Mouse (Mus musculus): Measurements from ENCODE around the gene Insrr. TPM values are rescaled to one million over a fixed set of nuclear protein-coding genes. Genes with fewer than 3 reads are reported as not detected.

The Insrr gene
- polyA plus RNA-seq, 1 experiment from 2014 or later: 0.09 TPM

DNA sequence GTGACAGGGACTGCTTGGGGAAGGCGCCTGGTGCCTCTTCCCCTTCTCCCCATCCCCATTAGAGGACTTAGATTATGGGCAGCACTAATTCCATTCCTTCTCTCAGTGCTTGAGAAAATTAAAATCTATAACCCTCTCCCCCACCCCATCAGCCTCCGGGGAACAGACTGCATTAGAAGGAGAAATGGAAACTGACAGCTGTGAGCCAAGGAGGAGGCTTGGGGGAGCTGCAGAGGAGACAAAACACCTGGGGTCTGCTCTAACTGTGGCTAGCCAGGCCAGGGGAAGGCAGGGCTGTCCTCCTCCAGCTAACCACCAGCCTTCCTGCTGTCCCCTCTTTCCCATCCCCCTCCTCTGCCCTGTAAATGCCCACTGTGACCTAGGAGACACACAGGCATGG is 17.7 kb upstream of the Insrr start:
- WGBS: 51% methylated on average over 2 of the region's 2 CpGs
- H3K27me3 ChIP-seq: peaks cover 18% of the 10 kb centered on the region

GRCm38 (mm10) chr3:87783282-87784023 is 13.3 kb upstream of the Insrr start:
- Histone ChIP-seq H3K27ac (no peak overlapping the region), H3K4me2 (no peak overlapping the region), H3K36me3 (no peaks in the 10 kb centered on the region), H3K9ac (no peak overlapping the region), H3K27me3 (peaks cover 2% of the 10 kb centered on the region), H3K4me1 (peaks cover 17% of the 10 kb centered on the region), H3K9me3 (no peaks in the 10 kb centered on the region), H3K4me3 (no peak overlapping the region)
- WGBS: 76% methylated on average over 25 of the region's 25 CpGs
- no peak for ATAC-seq (ENCODE audit: borderline replicate concordance, extremely low read depth, low FRiP score, low TSS enrichment)

More for the DNA sequence above, 17.7 kb upstream of the Insrr start:
- no peaks in the 10 kb centered on the region for H3K9me3 ChIP-seq
- peaks cover 12% of the 10 kb centered on the region for H3K4me1 ChIP-seq
- no peak overlapping the region for H3K27ac ChIP-seq
- no peak overlapping the region for H3K4me3 ChIP-seq
- H3K4me2 ChIP-seq: no peak overlapping the region
- peak; percentile 6; the same call in 1 of the 2 replicates for ATAC-seq (ENCODE audit: borderline replicate concordance, extremely low read depth, low FRiP score, low TSS enrichment)
- no peak overlapping the region for H3K9ac ChIP-seq
- no peaks in the 10 kb centered on the region for H3K36me3 ChIP-seq

DNA sequence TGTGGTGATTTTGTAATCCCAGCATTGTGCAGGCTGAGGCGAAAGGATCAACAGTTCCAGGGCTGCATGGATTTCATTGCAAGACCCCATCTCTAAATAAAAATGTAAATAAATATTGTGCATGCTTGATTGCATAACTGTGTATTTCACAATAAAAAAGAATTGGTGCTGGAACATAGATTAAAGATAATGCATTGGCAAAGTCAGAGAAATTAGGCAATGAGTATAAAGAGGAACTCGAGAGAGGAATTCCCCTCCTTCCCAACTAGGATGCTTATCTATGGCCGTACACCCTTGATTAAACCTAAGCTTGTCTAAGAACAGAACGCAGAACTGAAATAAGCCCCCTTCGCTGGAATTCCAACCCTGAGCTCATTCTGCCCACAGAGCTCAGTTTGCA is 11.6 kb upstream of the Insrr start:
- 0 out of 2 replicates have a peak, but pooled peaks cover under 1% of the 10 kb centered on the region for H3K27me3 ChIP-seq
- ATAC-seq (ENCODE audit: borderline replicate concordance, extremely low read depth, low FRiP score, low TSS enrichment): no peak
- H3K4me1 ChIP-seq: peaks cover 13% of the 10 kb centered on the region; the same call in 1 of the 2 replicates
- H3K9ac ChIP-seq: no peak overlapping the region
- no peaks in the 10 kb centered on the region for H3K36me3 ChIP-seq
- peak overlapping the region; percentile 2; the same call in 1 of the 2 replicates for H3K27ac ChIP-seq
- no peaks in the 10 kb centered on the region for H3K9me3 ChIP-seq
- no peak overlapping the region for H3K4me2 ChIP-seq
- no peak overlapping the region for H3K4me3 ChIP-seq
- 53% methylated on average over 5 of the region's 5 CpGs for WGBS

GRCm38 (mm10) chr3:87785626-87786214 is 11.0 kb upstream of the Insrr start:
- 34% methylated on average over 6 of the region's 6 CpGs for WGBS
- no peaks in the 10 kb centered on the region for H3K36me3 ChIP-seq
- H3K27ac ChIP-seq: peak overlapping the region; percentile 2; the same call in 1 of the 2 replicates
- peaks cover 13% of the 10 kb centered on the region; the same call in 1 of the 2 replicates for H3K4me1 ChIP-seq
- no peak overlapping the region for H3K4me2 ChIP-seq
- peak; percentile 33; the same call in 1 of the 2 replicates for ATAC-seq (ENCODE audit: borderline replicate concordance, extremely low read depth, low FRiP score, low TSS enrichment)
- no peak overlapping the region for H3K4me3 ChIP-seq
- H3K9ac ChIP-seq: no peak overlapping the region
- no peaks in the 10 kb centered on the region for H3K9me3 ChIP-seq
- H3K27me3 ChIP-seq: peaks cover 6% of the 10 kb centered on the region; the same call in 1 of the 2 replicates

GRCm38 (mm10) chr3:87789248-87789647 is 7.5 kb upstream of the Insrr start:
- H3K27ac ChIP-seq: no peak overlapping the region
- H3K9ac ChIP-seq: no peak overlapping the region
- H3K9me3 ChIP-seq: no peaks in the 10 kb centered on the region
- ATAC-seq (ENCODE audit: borderline replicate concordance, extremely low read depth, low FRiP score, low TSS enrichment): no peak
- H3K4me3 ChIP-seq: no peak overlapping the region
- H3K4me2 ChIP-seq: no peak overlapping the region
- H3K27me3 ChIP-seq: peaks cover 41% of the 10 kb centered on the region
- WGBS: 38% methylated on average over 1 of the region's 1 CpGs
- H3K4me1 ChIP-seq: peaks cover 13% of the 10 kb centered on the region; the same call in 1 of the 2 replicates
- no peaks in the 10 kb centered on the region for H3K36me3 ChIP-seq

- H3K9me3 ChIP-seq: no peaks in the 10 kb centered on the region
- no peak for ATAC-seq (ENCODE audit: borderline replicate concordance, extremely low read depth, low FRiP score, low TSS enrichment)
- WGBS: 20% methylated on average over 5 of the region's 5 CpGs
These were observed 7.0 kb upstream of the Insrr start for GRCm38 (mm10) chr3:87789768-87790167.

DNA sequence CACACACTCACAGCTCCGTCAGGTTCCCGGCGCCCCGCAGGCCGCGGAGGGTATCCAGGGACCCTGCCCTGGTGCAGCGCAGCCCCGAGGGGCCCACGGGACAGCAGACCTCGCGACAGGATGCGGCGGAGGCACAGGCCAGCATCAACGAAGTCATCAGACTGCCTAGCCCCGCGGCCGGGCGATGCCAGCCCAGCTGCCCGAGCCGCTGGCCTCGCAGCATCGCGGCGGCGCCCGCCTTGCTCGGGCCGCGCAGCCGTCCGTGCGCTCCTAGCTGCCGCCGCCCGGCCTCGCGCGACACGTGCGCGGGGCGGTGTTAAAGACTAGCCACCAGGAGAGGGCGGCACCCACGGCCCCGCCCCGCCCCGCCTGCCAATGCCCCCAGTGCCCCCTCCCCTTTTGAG is 1.8 kb upstream of the Insrr start, which contains the start of gene Ntrk1:
TSS of gene Ntrk1 (minus strand) at position 241 of the 404 bp plus-strand sequence.
- H3K27ac ChIP-seq: no peak within 1 kb of the TSS
- peak within 1 kb of the TSS; percentile 23 for H3K4me3 ChIP-seq
- peaks cover 24% of the 10 kb centered on the region for H3K4me1 ChIP-seq
- WGBS: under 1% methylated on average over 47 of the region's 47 CpGs
- H3K27me3 ChIP-seq: peaks cover 98% of the 10 kb centered on the region
- H3K9me3 ChIP-seq: no peaks in the 10 kb centered on the region
- peak within 1 kb of the TSS; percentile 49 for H3K4me2 ChIP-seq
- H3K9ac ChIP-seq: 0 out of 2 replicates have a peak within 1 kb of the TSS, but pooled peaks have one; percentile 3
- 0 out of 2 replicates have a peak, but pooled peaks have one; percentile 16 for ATAC-seq (ENCODE audit: borderline replicate concordance, extremely low read depth, low FRiP score, low TSS enrichment)
- H3K36me3 ChIP-seq: no peaks in the 10 kb centered on the region

More at GRCm38 (mm10) chr3:87789768-87790167, 7.0 kb upstream of the Insrr start:
- H3K4me3 ChIP-seq: no peak overlapping the region
- no peaks in the 10 kb centered on the region for H3K36me3 ChIP-seq
- H3K4me2 ChIP-seq: no peak overlapping the region
- no peak overlapping the region for H3K9ac ChIP-seq
- peaks cover 16% of the 10 kb centered on the region for H3K4me1 ChIP-seq
- peaks cover 47% of the 10 kb centered on the region for H3K27me3 ChIP-seq
- no peak overlapping the region for H3K27ac ChIP-seq

- WGBS: 15% methylated on average over 33 of the region's 33 CpGs
- H3K4me3 ChIP-seq: peak overlapping the region; percentile 23
- 0 out of 2 replicates have a peak overlapping the region, but pooled peaks have one; percentile 3 for H3K9ac ChIP-seq
These were observed 1.1 kb upstream of the Insrr start for GRCm38 (mm10) chr3:87795336-87796277.

DNA sequence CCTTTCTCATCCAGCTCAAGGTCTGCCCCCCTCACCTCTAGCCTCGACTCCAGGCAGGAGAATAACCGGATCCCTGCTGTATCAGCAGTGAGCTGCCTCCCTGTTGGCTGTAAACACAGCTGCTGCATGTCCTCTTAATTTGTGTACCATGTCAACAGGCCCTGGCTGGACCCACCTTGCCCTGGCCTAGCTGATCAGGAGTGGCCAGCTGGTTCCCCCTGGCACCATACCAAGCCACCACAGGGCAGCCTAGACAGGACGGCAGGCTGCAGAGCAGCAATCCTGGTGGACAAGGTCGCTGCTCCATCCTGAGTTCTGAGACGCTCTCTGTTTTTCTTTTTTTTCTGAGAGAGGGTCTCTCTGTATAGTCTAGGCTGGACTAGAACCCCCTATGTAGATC is 4.9 kb downstream of the Insrr start:
- Histone ChIP-seq H3K9me3 (no peaks in the 10 kb centered on the region), H3K4me1 (peaks cover 12% of the 10 kb centered on the region), H3K27me3 (peaks cover 100% of the 10 kb centered on the region), H3K4me3 (no peak overlapping the region), H3K4me2 (no peak overlapping the region), H3K36me3 (no peaks in the 10 kb centered on the region), H3K27ac (no peak overlapping the region), H3K9ac (no peak overlapping the region)
- peak; percentile 25; the same call in 1 of the 2 replicates for ATAC-seq (ENCODE audit: borderline replicate concordance, extremely low read depth, low FRiP score, low TSS enrichment)
- WGBS: 34% methylated on average over 5 of the region's 5 CpGs

More at GRCm38 (mm10) chr3:87795336-87796277, 1.1 kb upstream of the Insrr start:
- Histone ChIP-seq H3K4me1 (peaks cover 24% of the 10 kb centered on the region), H3K9me3 (no peaks in the 10 kb centered on the region), H3K4me2 (peak overlapping the region; percentile 49), H3K27me3 (peaks cover 100% of the 10 kb centered on the region), H3K36me3 (no peaks in the 10 kb centered on the region), H3K27ac (no peak overlapping the region)
- no peak for ATAC-seq (ENCODE audit: borderline replicate concordance, extremely low read depth, low FRiP score, low TSS enrichment)

DNA sequence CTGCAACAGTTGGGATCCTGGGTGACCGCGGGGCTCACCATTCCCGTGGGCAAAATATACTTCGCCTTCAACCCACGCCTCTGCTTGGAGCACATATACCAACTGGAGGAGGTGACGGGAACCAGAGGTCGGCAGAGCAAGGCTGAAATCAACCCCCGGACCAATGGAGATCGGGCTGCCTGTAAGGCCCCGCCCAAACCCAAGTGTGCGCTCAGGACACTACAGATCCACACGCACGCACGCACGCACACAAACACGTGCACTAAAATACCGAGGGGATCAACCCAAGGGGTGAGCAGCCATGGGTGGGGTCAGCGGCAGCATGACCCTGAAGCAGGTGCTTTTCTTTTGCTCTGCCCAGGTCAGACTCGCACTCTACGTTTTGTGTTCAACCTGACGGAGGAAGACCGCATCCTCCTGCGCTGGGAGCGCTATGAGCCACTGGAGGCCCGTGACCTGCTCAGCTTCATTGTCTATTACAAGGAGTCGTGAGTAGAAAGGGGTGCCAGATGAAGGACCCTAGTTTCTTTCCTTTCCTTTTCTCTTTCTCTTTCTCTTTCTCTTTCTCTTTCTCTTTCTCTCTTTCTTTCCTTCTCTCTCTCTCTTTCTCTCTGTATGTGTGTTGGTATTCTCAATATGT is 7.4 kb downstream of the Insrr start:
- WGBS: 5% methylated on average over 26 of the region's 26 CpGs
- peaks cover 98% of the 10 kb centered on the region for H3K27me3 ChIP-seq
- H3K4me2 ChIP-seq: peak overlapping the region; percentile 45
- no peaks in the 10 kb centered on the region for H3K9me3 ChIP-seq
- ATAC-seq (ENCODE audit: borderline replicate concordance, extremely low read depth, low FRiP score, low TSS enrichment): no peak
- H3K27ac ChIP-seq: no peak overlapping the region
- H3K4me3 ChIP-seq: peak overlapping the region; percentile 14; the same call in 1 of the 2 replicates
- peaks cover 5% of the 10 kb centered on the region for H3K4me1 ChIP-seq
- no peaks in the 10 kb centered on the region for H3K36me3 ChIP-seq
- no peak overlapping the region for H3K9ac ChIP-seq
